In the genomic region with DNA sequence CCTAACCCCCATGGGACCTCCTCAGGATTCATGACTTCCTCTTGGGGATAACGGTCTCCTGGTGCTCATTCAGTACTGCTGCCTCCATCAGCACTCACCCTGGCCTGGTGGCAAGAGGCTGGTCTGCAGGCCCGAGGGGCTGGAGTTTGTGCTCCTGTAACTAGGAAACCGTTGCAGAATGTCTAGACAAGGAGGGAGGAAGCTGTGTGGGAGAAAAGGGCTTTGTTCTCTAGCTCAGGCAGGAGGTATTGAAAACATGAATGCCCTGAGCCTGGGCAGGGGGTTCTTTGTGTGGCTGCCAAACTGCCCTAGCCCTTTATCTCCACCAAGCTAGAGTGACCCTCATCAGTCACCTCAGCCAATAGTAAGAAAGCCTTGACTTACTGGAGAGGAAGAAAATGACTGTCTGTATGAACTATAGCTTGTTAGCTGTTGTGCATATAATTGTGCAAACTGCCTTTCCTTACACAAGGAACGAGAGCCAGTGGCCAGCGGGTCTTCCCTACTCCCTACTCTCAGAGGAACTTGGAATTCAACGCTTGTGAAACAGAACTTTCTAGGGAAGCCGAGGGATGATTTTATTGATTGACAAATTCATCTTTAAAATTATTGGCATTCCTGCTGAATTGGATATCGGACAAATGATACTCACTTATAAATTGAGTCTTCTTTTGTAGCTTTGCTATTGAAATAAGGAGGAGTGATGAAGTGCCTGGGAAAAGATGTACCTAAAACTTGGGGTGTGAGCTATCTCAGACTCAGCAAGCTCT, we compare ENCODE assay signal across 11 mouse cellular contexts. TPM values are rescaled to one million over a fixed set of nuclear protein-coding genes. Genes with fewer than 3 reads are reported as not detected.
A peak's percentile ranks its signal among the peaks of the same experiment; 100 is the strongest.
DNase-seq lines count a peak whose midpoint lies in the region; ATAC-seq and TF ChIP-seq lines count a peak whose summit lies in the region.
"Had no signal": no experiment of that assay in that cellular context is flagged by ENCODE, and none has a peak within 500 bp of the region (broad histone marks: within the 10 kb centered on the region; RNA-seq: fewer than 3 reads in every experiment).

No protein-coding gene starts in this region.

- no peak overlapping the region for H3K4me3 ChIP-seq in forebrain, embryonic 13.5 days
- peak overlapping the region; percentile 26 for H3K4me3 ChIP-seq in midbrain, embryonic 10.5 days
- no peak overlapping the region for H3K4me3 ChIP-seq in intestine, postnatal 0 days (ENCODE audit: low read depth, low read length)
- H3K4me3 ChIP-seq: myocyte had no signal

- peak; percentile 78 for ATAC-seq in forebrain, embryonic 13.5 days
- no peak for ATAC-seq in intestine, postnatal 0 days

- peaks cover 84% of the 10 kb centered on the region for H3K4me1 ChIP-seq in forebrain, embryonic 13.5 days
- H3K4me1 ChIP-seq in midbrain, embryonic 10.5 days, result peaks cover 68% of the 10 kb centered on the region
- H3K4me1 ChIP-seq in intestine, postnatal 0 days (replicated peaks; ENCODE audit: control insufficient read depth, insufficient read depth, low read length), result no peaks in the 10 kb centered on the region

- H3K27me3 ChIP-seq in forebrain, embryonic 13.5 days, result no peaks in the 10 kb centered on the region
- no peaks in the 10 kb centered on the region for H3K27me3 ChIP-seq in midbrain, embryonic 10.5 days (ENCODE audit: low read depth, poor library complexity, severe bottlenecking)
- H3K27me3 ChIP-seq in intestine, postnatal 0 days (replicated peaks; ENCODE audit: control insufficient read depth, insufficient read depth, low read length), result no peaks in the 10 kb centered on the region

- no peak for TF ChIP-seq CTCF in intestine, postnatal 0 days (IDR thresholded peaks at IDR 0.05; ENCODE audit: low read depth)

- H3K36me3 ChIP-seq in forebrain, embryonic 13.5 days (ENCODE audit: poor library complexity, severe bottlenecking), result peaks cover 4% of the 10 kb centered on the region; the same call in 1 of the 2 replicates
- H3K36me3 ChIP-seq in midbrain, embryonic 10.5 days, result peaks cover 5% of the 10 kb centered on the region
- H3K36me3 ChIP-seq in intestine, postnatal 0 days (ENCODE audit: control insufficient read depth, insufficient read depth), result no peaks in the 10 kb centered on the region

- peak overlapping the region; percentile 88 for H3K27ac ChIP-seq in forebrain, embryonic 13.5 days
- H3K27ac ChIP-seq in midbrain, embryonic 10.5 days (replicated peaks), result peak overlapping the region; percentile 88
- H3K27ac ChIP-seq in intestine, postnatal 0 days (ENCODE audit: low read depth, low read length), result no peak overlapping the region

- peak overlapping the region; percentile 37 for H3K4me2 ChIP-seq in forebrain, embryonic 13.5 days
- no peak overlapping the region for H3K4me2 ChIP-seq in intestine, postnatal 0 days (replicated peaks; ENCODE audit: low read depth)

- no peaks in the 10 kb centered on the region for H3K9me3 ChIP-seq in forebrain, embryonic 13.5 days (replicated peaks)
- no peaks in the 10 kb centered on the region for H3K9me3 ChIP-seq in midbrain, embryonic 10.5 days (replicated peaks)
- no peaks in the 10 kb centered on the region for H3K9me3 ChIP-seq in intestine, postnatal 0 days (ENCODE audit: control insufficient read depth)

- peak; percentile 78 for DNase-seq in heart, adult 11 months
- no peak for DNase-seq in heart, postnatal 4 days
- DNase-seq in R1 (ENCODE audit: low read depth, low spot score), result peak; percentile 25
- DNase-seq in midbrain, embryonic 10.5 days (ENCODE audit: low spot score), result peak; percentile 88
- DNase-seq in left cerebral cortex, adult 8-10 months (ENCODE audit: low spot score in 2 of 2), result no peak
- no peak for DNase-seq in urinary bladder, postnatal 36 days (ENCODE audit: low spot score in 2 of 2)
- DNase-seq: B cell, adult 2 months; heart, adult 18-20 months had no signal

- WGBS in forebrain, embryonic 13.5 days, result 5% methylated on average over 8 of the region's 8 CpGs
- WGBS in midbrain, embryonic 10.5 days, result 22% methylated on average over 8 of the region's 8 CpGs
- WGBS in intestine, postnatal 0 days, result 75% methylated on average over 8 of the region's 8 CpGs

- H3K9ac ChIP-seq in forebrain, embryonic 13.5 days, result peak overlapping the region; percentile 10; the same call in 1 of the 2 replicates
- H3K9ac ChIP-seq in intestine, postnatal 0 days (ENCODE audit: low read depth, low read length), result no peak overlapping the region

RNA-seq across cellular contexts. Expression of gene Scrn1, which starts 11.8 kb away (rescaled TPM):
- 10 to 100 TPM in 1 of 2 experiments, 1 to 10 TPM in 1; 7.4 to 10.5 TPM for total RNA-seq in heart, postnatal 4 days (2021)
- polyA plus RNA-seq in forebrain, embryonic 13.5 days (2015; fragmentation: Nextera tagmentation; extraction: Ambion mirVana), result 129 and 131 TPM in 2 replicates
- 47.7 and 66.6 TPM in 2 replicates for polyA plus RNA-seq in midbrain, embryonic 10.5 days (2016; fragmentation: Nextera tagmentation; extraction: Ambion mirVana)
- polyA plus RNA-seq in intestine, postnatal 0 days (2015; fragmentation: Nextera tagmentation; extraction: Ambion mirVana), result 2.5 and 4.4 TPM in 2 replicates
- total RNA-seq in left cerebral cortex, adult 8-10 months (2022), result 100 to 1,000 TPM; 158 to 168 (median 161) TPM

RNA-seq across cellular contexts. Expression of gene Plekha8, which starts 40.4 kb away (rescaled TPM):
- 10 to 100 TPM; 12.5 to 13.4 TPM for total RNA-seq in heart, postnatal 4 days (2021)
- 10.6 and 12.1 TPM in 2 replicates for polyA plus RNA-seq in forebrain, embryonic 13.5 days (2015; fragmentation: Nextera tagmentation; extraction: Ambion mirVana)
- polyA plus RNA-seq in midbrain, embryonic 10.5 days (2016; fragmentation: Nextera tagmentation; extraction: Ambion mirVana), result 16.2 and 16.5 TPM in 2 replicates
- polyA plus RNA-seq in intestine, postnatal 0 days (2015; fragmentation: Nextera tagmentation; extraction: Ambion mirVana), result 8.1 and 9.0 TPM in 2 replicates
- total RNA-seq in left cerebral cortex, adult 8-10 months (2022), result 10 to 100 TPM; 10.4 to 12.9 (median 11.2) TPM

RNA-seq across cellular contexts. Expression of gene Fkbp14, which starts 42.6 kb away (rescaled TPM):
- 10 to 100 TPM; 14.4 to 17.0 TPM for total RNA-seq in heart, postnatal 4 days (2021)
- polyA plus RNA-seq in forebrain, embryonic 13.5 days (2015; fragmentation: Nextera tagmentation; extraction: Ambion mirVana), result 9.1 and 9.4 TPM in 2 replicates
- polyA plus RNA-seq in midbrain, embryonic 10.5 days (2016; fragmentation: Nextera tagmentation; extraction: Ambion mirVana), result 13.0 and 14.2 TPM in 2 replicates
- polyA plus RNA-seq in intestine, postnatal 0 days (2015; fragmentation: Nextera tagmentation; extraction: Ambion mirVana), result 8.4 and 8.7 TPM in 2 replicates
- 10 to 100 TPM in 1 of 4 experiments, 1 to 10 TPM in 3; 7.7 to 10.2 (median 8.3) TPM for total RNA-seq in left cerebral cortex, adult 8-10 months (2022)

Comparison
In these comparisons a context has a peak if more than half of its experiments do, and no peak if none do; other contexts are left out.
1. DNase-seq: peak in heart, adult 11 months (single experiment), R1 (single experiment) and midbrain, embryonic 10.5 days (single experiment); none in heart, postnatal 4 days (single experiment), left cerebral cortex, adult 8-10 months (0 of 2) and urinary bladder, postnatal 36 days (0 of 2).